Mouse (Mus musculus): ENCODE data around the gene Gm4070. TPM values are rescaled to one million over a fixed set of nuclear protein-coding genes. Genes with fewer than 3 reads are reported as not detected.
"Not testable (repeated sequence)": the region's sequence is repeated elsewhere in the genome, so short reads cannot be mapped to it uniquely, and the experiment has no call there.

Gene Gm4070
- 0.69 and 0.72 TPM in 2 replicates for polyA plus RNA-seq (2014; fragmentation: Nextera tagmentation; extraction: Ambion mirVana)

DNA sequence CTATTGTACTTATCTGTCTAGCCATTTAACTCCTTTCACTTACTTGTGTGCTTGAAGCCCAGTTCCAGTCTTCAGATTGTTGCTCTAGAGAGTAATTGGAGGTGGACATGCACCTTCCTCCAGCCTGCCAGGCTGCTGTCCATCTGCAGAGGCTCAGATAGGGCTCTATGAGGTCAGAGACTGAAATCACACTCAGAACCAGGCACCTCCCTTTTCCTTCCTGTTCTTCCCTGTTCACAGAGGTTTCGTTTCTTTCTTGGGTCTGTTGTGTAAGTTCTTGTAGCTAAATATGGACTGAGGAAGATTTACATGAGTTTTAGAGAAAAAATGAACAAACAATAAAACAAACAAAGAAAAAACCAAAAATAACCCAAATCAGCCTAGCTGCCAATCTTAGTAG lies at the start of gene Gm4070:
TSS of gene Gm4070 (minus strand) at position 156 of the 400 bp plus-strand sequence.
- not testable (repeated sequence) for H3K27ac ChIP-seq (replicated peaks; ENCODE audit: low read depth, low read length); H3K36me3 ChIP-seq (ENCODE audit: control insufficient read depth, insufficient read depth, low read length); H3K9me3 ChIP-seq (ENCODE audit: control insufficient read depth, low read length); H3K27me3 ChIP-seq (replicated peaks; ENCODE audit: control insufficient read depth, insufficient read depth, low read length); H3K9ac ChIP-seq (ENCODE audit: low read depth, low read length); H3K4me2 ChIP-seq (ENCODE audit: low read depth, low read length); H3K4me1 ChIP-seq (ENCODE audit: control insufficient read depth, insufficient read depth, low read length); ATAC-seq (ENCODE audit: low read depth); DNase-seq (ENCODE audit: low spot score); H3K4me3 ChIP-seq (ENCODE audit: low read depth, low read length)
- 60% methylated on average over 1 of the region's 1 CpGs for WGBS

DNA sequence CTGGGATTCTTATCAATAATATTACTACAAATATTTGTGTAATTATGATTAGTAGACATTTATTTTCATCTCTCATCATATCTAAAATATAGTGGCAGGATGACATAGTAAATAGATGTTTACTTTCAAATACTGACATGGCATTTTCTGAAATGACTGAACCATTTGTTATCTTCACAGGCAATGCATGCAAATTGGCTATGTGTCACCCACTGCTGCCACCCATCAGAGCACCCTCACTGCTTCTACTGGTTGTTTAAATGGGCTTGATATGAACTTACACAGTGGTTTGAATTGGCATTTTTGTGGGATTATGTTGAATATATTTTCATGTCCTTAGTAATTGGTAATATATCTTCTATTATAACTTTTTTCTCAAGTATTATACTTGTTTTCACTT lies 773 bp upstream of the Gm4070 start:
- not testable (repeated sequence) for H3K4me3 ChIP-seq (ENCODE audit: low read depth, low read length); DNase-seq (ENCODE audit: low spot score); H3K27ac ChIP-seq (replicated peaks; ENCODE audit: low read depth, low read length); H3K27me3 ChIP-seq (replicated peaks; ENCODE audit: control insufficient read depth, insufficient read depth, low read length); H3K36me3 ChIP-seq (ENCODE audit: control insufficient read depth, insufficient read depth, low read length); H3K9ac ChIP-seq (ENCODE audit: low read depth, low read length); ATAC-seq (ENCODE audit: low read depth); H3K4me1 ChIP-seq (ENCODE audit: control insufficient read depth, insufficient read depth, low read length); H3K9me3 ChIP-seq (ENCODE audit: control insufficient read depth, low read length); H3K4me2 ChIP-seq (ENCODE audit: low read depth, low read length)

DNA sequence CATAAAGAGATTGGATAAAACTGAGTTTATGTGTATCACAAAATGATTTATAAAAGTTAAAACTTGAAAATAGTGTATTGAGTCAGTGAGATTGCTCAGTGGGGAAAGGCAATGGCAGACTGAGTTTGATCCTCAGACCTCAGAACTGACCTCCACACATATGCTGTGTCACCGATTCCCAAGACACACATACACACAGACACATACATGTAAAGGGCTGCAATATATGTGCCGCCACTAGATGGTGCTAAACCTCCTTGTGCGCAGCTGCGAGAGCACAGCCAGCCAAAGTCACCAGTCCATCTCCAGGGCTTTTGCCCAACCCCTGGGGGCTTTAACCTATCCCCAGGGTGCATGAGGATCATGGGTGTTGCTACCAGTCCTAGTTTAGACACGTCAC lies 1.4 kb downstream of the Gm4070 start:
- not testable (repeated sequence) for H3K27ac ChIP-seq (replicated peaks; ENCODE audit: low read depth, low read length); H3K4me1 ChIP-seq (ENCODE audit: control insufficient read depth, insufficient read depth, low read length); H3K27me3 ChIP-seq (replicated peaks; ENCODE audit: control insufficient read depth, insufficient read depth, low read length); H3K36me3 ChIP-seq (ENCODE audit: control insufficient read depth, insufficient read depth, low read length); H3K9ac ChIP-seq (ENCODE audit: low read depth, low read length); ATAC-seq (ENCODE audit: low read depth); H3K4me3 ChIP-seq (ENCODE audit: low read depth, low read length); DNase-seq (ENCODE audit: low spot score); H3K9me3 ChIP-seq (ENCODE audit: control insufficient read depth, low read length); H3K4me2 ChIP-seq (ENCODE audit: low read depth, low read length)
- no CpG with 5 or more reads among the region's 5 CpGs for WGBS

DNA sequence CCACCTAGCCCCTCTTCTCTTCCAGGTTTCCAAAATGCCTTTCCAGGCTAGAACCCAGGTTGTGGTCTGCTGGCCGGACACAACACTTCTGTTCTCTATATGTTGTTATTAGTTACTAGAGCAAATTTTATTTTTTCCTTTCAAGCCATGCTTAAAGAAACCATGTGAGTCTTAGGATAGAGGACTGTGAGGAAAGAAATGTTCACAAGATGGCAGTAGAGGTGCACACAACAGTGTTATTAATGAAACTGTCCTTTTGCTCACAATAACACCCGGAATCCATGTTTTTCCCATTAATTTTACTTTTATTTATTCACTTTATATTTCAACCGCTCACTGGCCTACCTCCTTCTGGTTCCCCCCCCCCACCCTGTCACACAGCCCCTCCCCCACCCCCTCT lies 8.5 kb downstream of the Gm4070 start:
- WGBS = 100% methylated on average over 1 of the region's 3 CpGs
- not testable (repeated sequence) for H3K4me1 ChIP-seq (ENCODE audit: control insufficient read depth, insufficient read depth, low read length); H3K4me2 ChIP-seq (ENCODE audit: low read depth, low read length); DNase-seq (ENCODE audit: low spot score); H3K9me3 ChIP-seq (ENCODE audit: control insufficient read depth, low read length); H3K27ac ChIP-seq (replicated peaks; ENCODE audit: low read depth, low read length); ATAC-seq (ENCODE audit: low read depth); H3K4me3 ChIP-seq (ENCODE audit: low read depth, low read length); H3K9ac ChIP-seq (ENCODE audit: low read depth, low read length); H3K27me3 ChIP-seq (replicated peaks; ENCODE audit: control insufficient read depth, insufficient read depth, low read length); H3K36me3 ChIP-seq (ENCODE audit: control insufficient read depth, insufficient read depth, low read length)

DNA sequence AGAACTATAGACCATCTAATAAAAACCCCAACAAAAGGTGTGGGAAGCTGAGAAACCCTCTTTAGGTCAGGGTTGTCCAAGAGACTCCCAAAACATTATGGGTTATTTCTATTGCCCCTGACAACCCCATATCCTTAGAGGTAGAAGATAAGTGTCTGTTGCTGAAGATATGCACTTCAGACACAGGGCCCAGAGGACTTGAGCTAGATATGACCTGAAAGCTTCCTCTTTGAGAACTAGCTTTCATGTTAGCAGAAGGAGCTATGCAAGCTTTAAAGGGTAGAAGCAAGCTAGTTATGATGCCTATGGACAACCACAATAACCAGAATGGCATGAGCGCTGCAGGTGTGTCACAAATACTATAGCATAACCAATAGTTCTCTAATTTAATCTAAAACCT lies 21.6 kb downstream of the Gm4070 start:
- not testable (repeated sequence) for H3K4me1 ChIP-seq (ENCODE audit: control insufficient read depth, insufficient read depth, low read length); H3K27me3 ChIP-seq (replicated peaks; ENCODE audit: control insufficient read depth, insufficient read depth, low read length); H3K9me3 ChIP-seq (ENCODE audit: control insufficient read depth, low read length); DNase-seq (ENCODE audit: low spot score); ATAC-seq (ENCODE audit: low read depth); H3K36me3 ChIP-seq (ENCODE audit: control insufficient read depth, insufficient read depth, low read length); H3K9ac ChIP-seq (ENCODE audit: low read depth, low read length); H3K4me3 ChIP-seq (ENCODE audit: low read depth, low read length); H3K4me2 ChIP-seq (ENCODE audit: low read depth, low read length); H3K27ac ChIP-seq (replicated peaks; ENCODE audit: low read depth, low read length)
- no CpG with 5 or more reads among the region's 1 CpGs for WGBS

DNA sequence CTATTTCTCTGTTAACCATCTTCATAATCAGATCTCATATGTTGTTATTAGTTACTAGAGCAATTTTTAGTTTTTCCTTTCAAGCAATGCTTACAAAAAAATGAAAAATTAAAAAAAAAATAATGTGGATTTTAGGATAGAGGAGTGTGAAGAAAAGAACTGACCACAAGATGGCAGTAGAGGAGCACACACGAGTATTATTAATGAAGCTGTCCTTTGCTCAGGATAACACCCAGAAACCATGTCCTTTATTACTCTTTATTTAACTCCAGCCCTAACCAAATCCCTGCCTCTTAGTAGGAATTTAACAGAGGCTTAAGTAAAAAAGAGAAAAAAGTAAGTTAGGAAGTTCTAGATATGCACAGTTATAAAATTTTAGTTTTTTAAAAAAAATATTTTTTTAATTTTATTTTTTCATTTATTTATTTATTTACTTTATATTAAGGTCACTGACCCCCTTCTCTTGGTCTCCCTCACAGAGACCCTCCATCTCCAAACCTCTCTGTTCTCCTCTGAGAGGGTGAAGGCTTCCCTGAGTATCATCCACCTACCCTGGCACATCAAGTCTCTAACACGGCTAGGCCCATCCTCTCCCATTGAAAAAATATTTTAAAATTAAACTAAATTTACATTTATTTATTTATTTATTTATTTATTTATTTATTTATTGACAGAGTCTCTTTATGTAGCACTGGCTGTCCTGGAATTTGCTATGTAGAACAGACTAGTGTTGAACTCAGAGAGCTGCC lies 70.0 kb downstream of the Gm4070 start:
- not testable (repeated sequence) for H3K9ac ChIP-seq (ENCODE audit: low read depth, low read length); H3K27me3 ChIP-seq (replicated peaks; ENCODE audit: control insufficient read depth, insufficient read depth, low read length); H3K4me3 ChIP-seq (ENCODE audit: low read depth, low read length); H3K4me2 ChIP-seq (ENCODE audit: low read depth, low read length); H3K27ac ChIP-seq (replicated peaks; ENCODE audit: low read depth, low read length); H3K9me3 ChIP-seq (ENCODE audit: control insufficient read depth, low read length); H3K36me3 ChIP-seq (ENCODE audit: control insufficient read depth, insufficient read depth, low read length); ATAC-seq (ENCODE audit: low read depth); H3K4me1 ChIP-seq (ENCODE audit: control insufficient read depth, insufficient read depth, low read length); DNase-seq (ENCODE audit: low spot score)
- WGBS = no CpG with 5 or more reads among the region's 2 CpGs

DNA sequence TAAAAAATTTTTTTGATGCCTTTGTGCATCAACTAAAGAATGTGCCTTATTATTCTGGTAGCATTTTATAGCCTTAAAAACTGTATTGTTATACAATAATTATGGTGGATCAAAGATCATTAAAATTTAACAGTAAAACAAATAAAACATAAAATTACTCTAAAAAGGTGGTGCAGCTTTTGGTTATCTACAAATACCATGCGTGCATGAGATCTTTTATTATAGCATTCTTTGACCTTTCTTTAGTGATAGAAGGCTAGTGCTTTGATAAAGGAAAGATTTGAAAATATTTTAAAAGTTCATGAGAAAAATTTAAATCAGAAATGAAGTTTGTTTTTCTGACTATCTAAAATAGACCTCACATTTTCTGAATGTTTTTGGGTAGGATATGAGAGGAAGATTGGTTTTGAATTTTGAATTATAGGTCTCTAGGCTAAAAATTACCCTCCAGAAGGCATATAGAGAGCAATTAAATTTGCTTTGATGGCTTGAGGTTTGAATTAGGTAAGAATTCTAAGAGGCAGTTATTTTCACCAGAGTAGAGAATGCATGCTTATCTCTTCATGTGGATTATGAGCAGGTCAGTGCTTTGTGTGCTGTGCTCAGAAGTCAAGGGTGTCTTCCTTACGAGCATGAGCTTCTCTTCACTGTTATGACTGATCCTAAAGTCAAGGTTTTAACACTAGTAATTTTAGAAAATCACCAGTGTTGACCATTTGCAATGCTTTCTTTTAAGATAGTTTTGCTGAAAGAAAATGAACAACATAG lies 73.9 kb downstream of the Gm4070 start:
- not testable (repeated sequence) for H3K9ac ChIP-seq (ENCODE audit: low read depth, low read length); DNase-seq (ENCODE audit: low spot score)
- WGBS = 83% methylated on average over 1 of the region's 2 CpGs

DNA sequence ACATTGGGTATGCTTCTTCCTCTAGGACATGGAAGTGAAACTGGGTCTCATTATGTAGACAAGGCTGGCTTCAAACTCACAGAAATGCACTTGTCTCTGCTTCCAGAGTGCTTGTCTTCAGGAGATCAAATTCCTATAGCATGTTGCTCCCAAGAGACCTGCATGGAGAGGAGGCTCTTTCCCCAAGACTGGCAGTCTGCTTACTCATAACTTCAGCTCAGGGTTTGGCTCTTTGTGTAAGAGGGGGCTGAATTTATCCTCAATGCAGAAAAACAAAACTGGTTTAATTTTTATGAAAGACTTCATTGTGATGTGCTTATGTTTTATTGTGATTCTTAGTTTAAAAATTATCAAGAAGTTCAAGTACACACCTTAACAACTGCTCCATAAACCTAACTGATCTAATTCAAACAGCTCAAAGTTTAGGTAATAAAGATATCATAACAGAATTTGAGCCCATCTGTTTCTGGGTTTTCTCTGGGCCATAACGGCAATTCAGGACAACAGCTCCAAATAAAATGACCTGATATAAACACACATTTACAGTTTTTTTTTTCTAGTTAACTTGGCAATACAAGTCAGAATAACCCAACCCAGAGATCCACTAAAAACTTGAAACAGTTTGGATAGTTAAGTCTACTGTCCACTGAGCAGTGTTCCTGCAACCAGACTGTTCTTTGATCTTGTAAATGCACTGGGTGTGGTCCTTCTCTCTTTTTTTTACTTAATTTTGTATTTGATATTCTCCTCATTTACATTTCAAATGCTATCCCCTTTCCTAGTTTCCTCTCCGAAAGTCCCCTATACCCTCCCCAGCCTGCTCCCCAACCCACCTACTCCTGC lies 97.8 kb downstream of the Gm4070 start:
- H3K27ac ChIP-seq (replicated peaks; ENCODE audit: low read depth, low read length); H3K9ac ChIP-seq (ENCODE audit: low read depth, low read length); H3K36me3 ChIP-seq (ENCODE audit: control insufficient read depth, insufficient read depth, low read length); H3K4me1 ChIP-seq (ENCODE audit: control insufficient read depth, insufficient read depth, low read length); DNase-seq (ENCODE audit: low spot score); H3K4me3 ChIP-seq (ENCODE audit: low read depth, low read length); H3K27me3 ChIP-seq (replicated peaks; ENCODE audit: control insufficient read depth, insufficient read depth, low read length); H3K4me2 ChIP-seq (ENCODE audit: low read depth, low read length); ATAC-seq (ENCODE audit: low read depth); H3K9me3 ChIP-seq (ENCODE audit: control insufficient read depth, low read length): not testable (repeated sequence)
- no CpG with 5 or more reads among the region's 2 CpGs for WGBS

More for the DNA sequence above, 73.9 kb downstream of the Gm4070 start:
- not testable (repeated sequence) for H3K27ac ChIP-seq (replicated peaks; ENCODE audit: low read depth, low read length); ATAC-seq (ENCODE audit: low read depth); H3K9me3 ChIP-seq (ENCODE audit: control insufficient read depth, low read length); H3K4me2 ChIP-seq (ENCODE audit: low read depth, low read length); H3K4me3 ChIP-seq (ENCODE audit: low read depth, low read length); H3K27me3 ChIP-seq (replicated peaks; ENCODE audit: control insufficient read depth, insufficient read depth, low read length); H3K36me3 ChIP-seq (ENCODE audit: control insufficient read depth, insufficient read depth, low read length); H3K4me1 ChIP-seq (ENCODE audit: control insufficient read depth, insufficient read depth, low read length)

Data from embryonic facial prominence, embryonic 14.5 days (tissue).